Mouse (Mus musculus) layer of hippocampus, postnatal 14 days (tissue): ENCODE measurements at regions not wholly inside any gene's neighbourhood (a gene's known extent, or its start where the extent isn't known, plus 50 kb on each side); places are given as distances from the start of the nearest gene placed in this dataset.

Source experiments
- DNase-seq, 2 experiments: peaks; one replicate each; pipeline ENCODE4 v3.0.0; 2021 to 2022; ENCODE audit warnings: low spot score in 2 of 2, mixed read lengths in 1 of 2

GRCm38 (mm10) chr9:86219669-86220068 is 245.1 kb downstream of the Ube2cbp start:
- peak in 1 of 2 experiments; percentile 29 for DNase-seq

GRCm38 (mm10) chr9:86224530-86224929 is 240.2 kb downstream of the Ube2cbp start:
- no peak for DNase-seq

GRCm38 (mm10) chr9:86230673-86231350 is 233.9 kb downstream of the Ube2cbp start:
- no peak for DNase-seq

GRCm38 (mm10) chr9:86231692-86232091 is 233.1 kb downstream of the Ube2cbp start:
- DNase-seq, result no peak

- DNase-seq, result no peak
Observed at GRCm38 (mm10) chr9:86232174-86232573, 232.6 kb downstream of the Ube2cbp start.

- no peak for DNase-seq
Observed at GRCm38 (mm10) chr9:86233775-86234174, 231.0 kb downstream of the Ube2cbp start.

GRCm38 (mm10) chr9:86238691-86239090 is 226.1 kb downstream of the Ube2cbp start:
- no peak for DNase-seq

GRCm38 (mm10) chr9:86240287-86240686 is 224.5 kb downstream of the Ube2cbp start:
- no peak for DNase-seq

- DNase-seq, result no peak
Observed at GRCm38 (mm10) chr9:86240896-86241295, 223.9 kb downstream of the Ube2cbp start.

GRCm38 (mm10) chr9:86250197-86250596 is 214.6 kb downstream of the Ube2cbp start:
- DNase-seq, result no peak

- DNase-seq, result no peak
Observed at GRCm38 (mm10) chr9:86251331-86251730, 213.4 kb downstream of the Ube2cbp start.
